Mouse (Mus musculus): Measurements from ENCODE around the gene Enpp1. TPM values are rescaled to one million over a fixed set of nuclear protein-coding genes. Genes with fewer than 3 reads are reported as not detected.
"Not testable (repeated sequence)": the region's sequence is repeated elsewhere in the genome, so short reads cannot be mapped to it uniquely, and the experiment has no call there.

Gene Enpp1
- polyA plus RNA-seq, 1 experiment from 2014 or later = 2.1 TPM

- H3K9ac ChIP-seq = no peak overlapping the region
- H3K27ac ChIP-seq = no peak overlapping the region
- H3K36me3 ChIP-seq = no peaks in the 10 kb centered on the region
- no peaks in the 10 kb centered on the region for H3K9me3 ChIP-seq (replicated peaks)
- no peaks in the 10 kb centered on the region for H3K27me3 ChIP-seq (replicated peaks)
- WGBS (ENCODE audit: insufficient replicate concordance) = 78% methylated on average over 5 of the region's 5 CpGs
- ATAC-seq = no peak
- H3K4me2 ChIP-seq = no peak overlapping the region
- H3K4me3 ChIP-seq = no peak overlapping the region
- peaks cover 30% of the 10 kb centered on the region for H3K4me1 ChIP-seq
Observed at GRCm38 (mm10) chr10:24631122-24631521, 80.8 kb downstream of the Enpp1 start.

- H3K4me2 ChIP-seq = peak overlapping the region; percentile 35; the same call in 1 of the 2 replicates
- H3K9me3 ChIP-seq (replicated peaks) = no peaks in the 10 kb centered on the region
- no peak overlapping the region for H3K4me3 ChIP-seq
- H3K4me1 ChIP-seq = peaks cover 25% of the 10 kb centered on the region
- ATAC-seq = no peak
- WGBS (ENCODE audit: insufficient replicate concordance) = 24% methylated on average over 18 of the region's 18 CpGs
- H3K27me3 ChIP-seq (replicated peaks) = no peaks in the 10 kb centered on the region
- H3K27ac ChIP-seq = no peak overlapping the region
- no peak overlapping the region for H3K9ac ChIP-seq
- H3K36me3 ChIP-seq = no peaks in the 10 kb centered on the region
Observed at GRCm38 (mm10) chr10:24630469-24631081, 81.4 kb downstream of the Enpp1 start.

- Histone ChIP-seq H3K9ac (no peak overlapping the region), H3K4me3 (no peak overlapping the region), H3K27me3 (replicated peaks) (no peaks in the 10 kb centered on the region), H3K27ac (no peak overlapping the region), H3K4me1 (peaks cover 11% of the 10 kb centered on the region), H3K36me3 (no peaks in the 10 kb centered on the region), H3K9me3 (replicated peaks) (no peaks in the 10 kb centered on the region), H3K4me2 (no peak overlapping the region)
- 30% methylated on average over 9 of the region's 9 CpGs for WGBS (ENCODE audit: insufficient replicate concordance)
- peak; percentile 65 for ATAC-seq
Observed at GRCm38 (mm10) chr10:24629086-24629720, 82.8 kb downstream of the Enpp1 start.

- no peak overlapping the region for H3K4me3 ChIP-seq
- 65% methylated on average over 9 of the region's 9 CpGs for WGBS (ENCODE audit: insufficient replicate concordance)
- H3K27ac ChIP-seq = no peak overlapping the region
- no peak overlapping the region for H3K4me2 ChIP-seq
- H3K4me1 ChIP-seq = peaks cover 9% of the 10 kb centered on the region; the same call in 1 of the 2 replicates
- H3K27me3 ChIP-seq (replicated peaks) = no peaks in the 10 kb centered on the region
- no peak for ATAC-seq
- no peaks in the 10 kb centered on the region for H3K36me3 ChIP-seq
- H3K9me3 ChIP-seq (replicated peaks) = no peaks in the 10 kb centered on the region
- H3K9ac ChIP-seq = no peak overlapping the region
Observed at GRCm38 (mm10) chr10:24628466-24628865, 83.5 kb downstream of the Enpp1 start.

- WGBS (ENCODE audit: insufficient replicate concordance) = 76% methylated on average over 12 of the region's 12 CpGs
- H3K4me2 ChIP-seq = no peak overlapping the region
- no peaks in the 10 kb centered on the region for H3K36me3 ChIP-seq
Observed at GRCm38 (mm10) chr10:24627262-24627661, 84.7 kb downstream of the Enpp1 start.

GRCm38 (mm10) chr10:24625060-24625701 lies 86.8 kb downstream of the Enpp1 start:
- Histone ChIP-seq H3K36me3 (no peaks in the 10 kb centered on the region), H3K4me3 (no peak overlapping the region), H3K4me2 (no peak overlapping the region), H3K9ac (no peak overlapping the region), H3K4me1 (peaks cover 9% of the 10 kb centered on the region; the same call in 1 of the 2 replicates), H3K27ac (no peak overlapping the region), H3K9me3 (replicated peaks) (no peaks in the 10 kb centered on the region), H3K27me3 (replicated peaks) (no peaks in the 10 kb centered on the region)
- 39% methylated on average over 24 of the region's 24 CpGs for WGBS (ENCODE audit: insufficient replicate concordance)
- no peak for ATAC-seq

More at GRCm38 (mm10) chr10:24627262-24627661, 84.7 kb downstream of the Enpp1 start:
- no peak for ATAC-seq
- Histone ChIP-seq H3K9me3 (replicated peaks) (no peaks in the 10 kb centered on the region), H3K9ac (no peak overlapping the region), H3K4me3 (no peak overlapping the region), H3K27me3 (replicated peaks) (no peaks in the 10 kb centered on the region), H3K27ac (no peak overlapping the region), H3K4me1 (peaks cover 9% of the 10 kb centered on the region; the same call in 1 of the 2 replicates)

- no peaks in the 10 kb centered on the region for H3K9me3 ChIP-seq (replicated peaks)
- H3K9ac ChIP-seq = no peak overlapping the region
- H3K36me3 ChIP-seq = no peaks in the 10 kb centered on the region
- no peak overlapping the region for H3K27ac ChIP-seq
- no peak overlapping the region for H3K4me3 ChIP-seq
- ATAC-seq = no peak
- H3K4me1 ChIP-seq = no peaks in the 10 kb centered on the region
- 17% methylated on average over 7 of the region's 7 CpGs for WGBS (ENCODE audit: insufficient replicate concordance)
- no peaks in the 10 kb centered on the region for H3K27me3 ChIP-seq (replicated peaks)
- H3K4me2 ChIP-seq = no peak overlapping the region
Observed at GRCm38 (mm10) chr10:24622586-24622985, 89.4 kb downstream of the Enpp1 start.

GRCm38 (mm10) chr10:24621572-24621971 lies 90.4 kb downstream of the Enpp1 start:
- Histone ChIP-seq H3K4me2 (no peak overlapping the region), H3K9ac (no peak overlapping the region), H3K27me3 (replicated peaks) (no peaks in the 10 kb centered on the region), H3K9me3 (replicated peaks) (no peaks in the 10 kb centered on the region), H3K27ac (no peak overlapping the region), H3K36me3 (no peaks in the 10 kb centered on the region), H3K4me1 (no peaks in the 10 kb centered on the region), H3K4me3 (no peak overlapping the region)
- no peak for ATAC-seq
- 26% methylated on average over 9 of the region's 9 CpGs for WGBS (ENCODE audit: insufficient replicate concordance)

GRCm38 (mm10) chr10:24616572-24616971 lies 95.4 kb downstream of the Enpp1 start:
- not testable (repeated sequence) for ATAC-seq; H3K27ac ChIP-seq; H3K36me3 ChIP-seq; H3K4me1 ChIP-seq; H3K4me2 ChIP-seq; H3K9me3 ChIP-seq (replicated peaks); H3K9ac ChIP-seq; H3K27me3 ChIP-seq (replicated peaks); H3K4me3 ChIP-seq
- WGBS (ENCODE audit: insufficient replicate concordance) = 66% methylated on average over 1 of the region's 1 CpGs

GRCm38 (mm10) chr10:24615799-24616198 lies 96.2 kb downstream of the Enpp1 start:
- Histone ChIP-seq H3K4me3 (no peak overlapping the region), H3K27me3 (replicated peaks) (no peaks in the 10 kb centered on the region), H3K4me2 (no peak overlapping the region), H3K9me3 (replicated peaks) (no peaks in the 10 kb centered on the region), H3K27ac (no peak overlapping the region), H3K4me1 (no peaks in the 10 kb centered on the region), H3K9ac (no peak overlapping the region), H3K36me3 (no peaks in the 10 kb centered on the region)
- WGBS (ENCODE audit: insufficient replicate concordance) = 74% methylated on average over 6 of the region's 6 CpGs
- ATAC-seq = no peak

GRCm38 (mm10) chr10:24614726-24615125 lies 97.2 kb downstream of the Enpp1 start:
- H3K4me2 ChIP-seq = no peak overlapping the region
- no peak for ATAC-seq
- H3K4me3 ChIP-seq = no peak overlapping the region
- no peaks in the 10 kb centered on the region for H3K27me3 ChIP-seq (replicated peaks)
- H3K27ac ChIP-seq = no peak overlapping the region
- H3K9me3 ChIP-seq (replicated peaks) = no peaks in the 10 kb centered on the region
- H3K36me3 ChIP-seq = no peaks in the 10 kb centered on the region
- H3K4me1 ChIP-seq = no peaks in the 10 kb centered on the region
- 64% methylated on average over 4 of the region's 4 CpGs for WGBS (ENCODE audit: insufficient replicate concordance)
- no peak overlapping the region for H3K9ac ChIP-seq

GRCm38 (mm10) chr10:24609766-24610165 lies 102.2 kb downstream of the Enpp1 start:
- H3K9ac ChIP-seq = no peak overlapping the region
- H3K36me3 ChIP-seq = no peaks in the 10 kb centered on the region
- no peak overlapping the region for H3K4me3 ChIP-seq
- no peak overlapping the region for H3K27ac ChIP-seq
- no peak overlapping the region for H3K4me2 ChIP-seq
- no peaks in the 10 kb centered on the region for H3K27me3 ChIP-seq (replicated peaks)
- H3K4me1 ChIP-seq = no peaks in the 10 kb centered on the region
- no peaks in the 10 kb centered on the region for H3K9me3 ChIP-seq (replicated peaks)
- no peak for ATAC-seq
- WGBS (ENCODE audit: insufficient replicate concordance) = 76% methylated on average over 9 of the region's 9 CpGs

All from liver, embryonic 12.5 days (tissue).